Mouse (Mus musculus) thymus, adult 2 months (tissue): ENCODE data around the gene Abcc9.

ENCODE experiments used
- CTCF ChIP-seq: fragments of 200-500 bp; IDR thresholded peaks from 2 replicates; pipeline ENCODE4 v1.5.1; 2012; ENCODE audit warnings: mild to moderate bottlenecking, control low read depth, low read length, moderate library complexity, borderline replicate concordance; ENCODE audit not compliant: control insufficient read depth, poor library complexity, insufficient read depth; ENCODE audit errors: extremely low read depth
- POLR2A ChIP-seq: fragments of 200-500 bp; IDR thresholded peaks from 2 replicates; pipeline ENCODE4 v1.6.1; 2012; ENCODE audit warnings: mild to moderate bottlenecking, low read length, control low read depth, moderate library complexity; ENCODE audit not compliant: control insufficient read depth, poor library complexity, insufficient read depth; ENCODE audit errors: extremely low read depth

DNA sequence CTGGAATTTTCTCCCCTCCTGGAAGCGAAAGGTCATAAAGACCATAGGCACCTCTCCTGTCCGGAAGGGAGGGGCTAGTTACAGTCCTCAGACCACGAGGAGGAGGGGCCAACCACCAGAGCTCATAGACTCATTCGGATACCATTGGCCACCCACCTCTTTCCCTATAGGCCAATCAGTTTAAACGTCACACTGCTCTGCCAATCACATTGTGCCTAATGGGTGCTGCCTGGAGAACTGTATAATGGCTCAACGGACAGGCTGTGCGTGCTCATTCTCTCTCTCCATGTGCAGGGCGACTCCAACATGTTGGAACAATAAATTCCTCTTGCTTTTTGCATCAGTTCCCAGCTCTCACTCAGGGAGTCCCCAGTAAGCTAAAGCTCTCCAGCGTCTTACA, 49.2 kb upstream of the Abcc9 start:
- TF ChIP-seq POLR2A = no peak
- no peak for TF ChIP-seq CTCF
